Mouse (Mus musculus): ENCODE data around the gene Noxa1.

- no peak for TF ChIP-seq CTCF (conservative IDR thresholded peaks at IDR 0.05; ENCODE audit: insufficient read depth, insufficient read length, low read depth, low read length)
- no peak for TF ChIP-seq POLR2A (IDR thresholded peaks at IDR 0.05; ENCODE audit: low read depth, low read length)
Measured at GRCm38 (mm10) chr2:25058926-25059325, 36.0 kb downstream of the Noxa1 start.

Data from kidney, adult 2 months (tissue).